Mouse (Mus musculus): ENCODE results near the gene Tmem59.

The Tmem59 gene

DNA sequence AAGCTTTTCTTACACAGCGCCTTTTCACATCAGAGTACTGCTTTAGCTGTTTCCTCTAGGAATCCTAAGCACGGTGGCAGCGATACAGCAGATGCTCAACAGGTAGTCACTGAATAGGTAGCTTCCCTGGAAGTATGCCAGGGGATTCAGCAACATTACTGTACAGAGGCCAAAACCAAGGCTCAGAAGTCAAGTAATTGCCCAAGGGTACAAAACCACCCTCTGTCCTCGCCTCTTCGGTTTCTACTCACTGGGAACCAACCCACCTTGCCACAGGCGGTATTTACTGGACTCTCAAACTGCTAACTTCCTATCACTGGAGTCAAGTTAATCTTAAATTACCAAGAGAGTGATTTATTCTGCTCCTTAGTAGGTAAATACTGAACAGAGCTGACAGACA is 62.0 kb downstream of the Tmem59 start:
- no peak for DNase-seq (ENCODE audit: low spot score)

GRCm38 (mm10) chr4:107243365-107244333 is 65.5 kb downstream of the Tmem59 start:
- DNase-seq (ENCODE audit: low spot score): no peak

DNA sequence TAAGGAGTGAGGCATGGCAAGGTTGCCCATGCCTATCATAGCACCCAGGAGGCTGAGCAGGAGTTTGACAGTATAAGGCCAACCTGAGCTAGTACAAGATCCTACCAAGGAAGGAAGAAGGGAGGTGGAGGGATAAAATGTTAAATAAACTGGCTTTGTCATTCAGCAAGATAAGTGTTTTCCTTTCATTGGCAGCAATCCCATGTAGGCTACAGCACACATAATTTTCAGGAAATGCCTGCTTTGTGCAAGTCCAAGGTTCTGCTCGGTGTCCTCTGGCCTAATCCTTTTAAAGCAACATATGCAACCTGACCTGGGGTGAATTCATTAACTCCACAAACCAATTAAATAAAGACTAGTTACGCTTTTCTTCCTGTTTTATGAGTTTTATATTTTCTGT is 67.2 kb downstream of the Tmem59 start:
- DNase-seq (ENCODE audit: low spot score): no peak

- DNase-seq (ENCODE audit: low spot score): no peak
These were observed 67.8 kb downstream of the Tmem59 start for GRCm38 (mm10) chr4:107246040-107246439.

DNA sequence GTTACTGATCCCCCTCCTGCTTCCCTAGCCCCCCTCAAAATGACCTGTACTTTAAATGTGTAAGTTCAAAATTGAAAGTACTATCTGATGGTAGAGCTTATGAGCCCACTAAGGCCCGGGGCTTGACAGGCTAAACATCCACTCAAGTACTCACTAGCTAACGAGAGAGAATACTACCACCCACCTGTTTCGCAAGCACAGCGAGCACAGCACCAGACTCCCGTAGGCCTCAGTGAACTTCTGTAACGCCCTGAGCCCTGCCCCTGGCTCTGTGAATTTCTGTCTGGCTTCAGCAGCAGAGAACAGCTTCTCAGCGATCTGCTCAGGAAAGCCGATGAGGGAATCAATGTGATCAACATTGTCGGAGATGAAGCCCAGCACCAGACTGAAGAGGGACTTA is 68.9 kb downstream of the Tmem59 start:
- DNase-seq (ENCODE audit: low spot score): no peak

GRCm38 (mm10) chr4:107248061-107248460 is 69.9 kb downstream of the Tmem59 start:
- DNase-seq (ENCODE audit: low spot score): no peak

DNA sequence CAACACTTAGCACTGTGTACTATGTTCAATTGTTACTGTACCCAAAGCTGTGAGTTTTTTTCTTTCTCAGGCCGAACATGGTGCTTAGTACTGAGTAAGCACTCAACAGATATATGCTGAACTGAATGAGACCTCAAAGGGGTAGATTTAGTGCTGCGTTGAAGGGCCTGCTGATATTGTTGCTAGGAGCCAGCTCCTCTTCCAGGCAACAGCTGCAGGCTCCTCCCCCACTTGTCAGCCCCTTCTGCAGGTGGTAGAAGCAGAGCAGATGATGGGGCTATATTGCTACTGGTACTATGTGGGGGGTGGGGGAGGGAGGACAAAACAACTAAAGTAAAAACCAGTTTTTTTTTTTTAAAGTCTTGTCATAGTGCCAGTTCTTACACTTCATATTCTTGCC is 71.3 kb downstream of the Tmem59 start:
- DNase-seq (ENCODE audit: low spot score): no peak

- peak; percentile 46 for DNase-seq (ENCODE audit: low spot score)
These were observed 72.3 kb downstream of the Tmem59 start for GRCm38 (mm10) chr4:107250494-107250893.

All from testis, postnatal 10 days (tissue).